Mouse (Mus musculus): Measurements from ENCODE around the gene Myrip. TPM values are rescaled to one million over a fixed set of nuclear protein-coding genes. Genes with fewer than 3 reads are reported as not detected.

Myrip gene
- total RNA-seq, 2 experiments from 2014 or later = 6.8 to 9.5 TPM

GRCm38 (mm10) chr9:120455768-120456655 is 154.7 kb downstream of the Myrip start:
- DNase-seq = peak in 1 of 2 experiments; percentile 8

GRCm38 (mm10) chr9:120470431-120470830 is 169.1 kb downstream of the Myrip start:
- DNase-seq = no peak

GRCm38 (mm10) chr9:120481644-120482043 is 180.3 kb downstream of the Myrip start:
- no peak for DNase-seq

GRCm38 (mm10) chr9:120482382-120482781 is 181.1 kb downstream of the Myrip start:
- DNase-seq = no peak

- no peak for DNase-seq
Measured at GRCm38 (mm10) chr9:120483101-120483500, 181.8 kb downstream of the Myrip start.

- DNase-seq = peak in 1 of 2 experiments; percentile 27
Measured at GRCm38 (mm10) chr9:120487076-120487475, 185.8 kb downstream of the Myrip start.

GRCm38 (mm10) chr9:120491509-120491908 is 190.2 kb downstream of the Myrip start:
- no peak for DNase-seq

- DNase-seq = no peak
Measured at GRCm38 (mm10) chr9:120492010-120492399, 190.7 kb downstream of the Myrip start, which contains the start of gene Eif1b. Gene Eif1b (plus strand): TSS chr9:120492232.

- DNase-seq = peak; percentile 86 to 88
Measured at GRCm38 (mm10) chr9:120492400-120493351, 191.4 kb downstream of the Myrip start.

- no peak for DNase-seq
Measured at GRCm38 (mm10) chr9:120493781-120494180, 192.5 kb downstream of the Myrip start.

GRCm38 (mm10) chr9:120496691-120497090 is 195.4 kb downstream of the Myrip start:
- DNase-seq = peak; percentile 68 to 88

GRCm38 (mm10) chr9:120497983-120498382 is 196.7 kb downstream of the Myrip start:
- DNase-seq = no peak

- no peak for DNase-seq
Measured at GRCm38 (mm10) chr9:120501191-120501902, 200.0 kb downstream of the Myrip start.

- DNase-seq = peak; percentile 53 to 87
Measured at GRCm38 (mm10) chr9:120502013-120502412, 200.7 kb downstream of the Myrip start.

GRCm38 (mm10) chr9:120504423-120504822 is 203.1 kb downstream of the Myrip start:
- no peak for DNase-seq

- DNase-seq = peak in 1 of 2 experiments; percentile 39
Measured at GRCm38 (mm10) chr9:120511781-120512180, 210.5 kb downstream of the Myrip start.

- no peak for DNase-seq
Measured at GRCm38 (mm10) chr9:120516720-120517119, 215.4 kb downstream of the Myrip start.

- no peak for DNase-seq
Measured at GRCm38 (mm10) chr9:120518946-120519345, 217.6 kb downstream of the Myrip start.

- no peak for DNase-seq
Measured at GRCm38 (mm10) chr9:120519469-120520125, 218.3 kb downstream of the Myrip start.

- DNase-seq = no peak
Measured at GRCm38 (mm10) chr9:120521161-120521560, 219.8 kb downstream of the Myrip start.

Data from heart, adult 18-20 months (tissue).